Mouse (Mus musculus) megakaryocyte-erythroid progenitor cell, adult 5 weeks (primary cell): ENCODE measurements around the gene Olfr715. TPM values are rescaled to one million over a fixed set of nuclear protein-coding genes. Genes with fewer than 3 reads are reported as not detected.

Source experiments
- polyA plus RNA-seq: library from polyadenylated mRNA; stranded (reverse); fragments of >175 nt; gene quantifications from 2 replicates; pipeline ENCODE4 v1.2.3, GENCODE M21; 2012

Gene Olfr715
- not detected in 2 replicates for polyA plus RNA-seq

GRCm38 (mm10) chr7:107130983-107131382, at the start of gene Olfr715:
TSS of gene Olfr715 (minus strand) at chr7:107131083.

GRCm38 (mm10) chr7:107166690-107167089, 35.8 kb upstream of the Olfr715 start, which contains the start of gene Nlrp14:
TSS of gene Nlrp14 (plus strand) at chr7:107166990.

DNA sequence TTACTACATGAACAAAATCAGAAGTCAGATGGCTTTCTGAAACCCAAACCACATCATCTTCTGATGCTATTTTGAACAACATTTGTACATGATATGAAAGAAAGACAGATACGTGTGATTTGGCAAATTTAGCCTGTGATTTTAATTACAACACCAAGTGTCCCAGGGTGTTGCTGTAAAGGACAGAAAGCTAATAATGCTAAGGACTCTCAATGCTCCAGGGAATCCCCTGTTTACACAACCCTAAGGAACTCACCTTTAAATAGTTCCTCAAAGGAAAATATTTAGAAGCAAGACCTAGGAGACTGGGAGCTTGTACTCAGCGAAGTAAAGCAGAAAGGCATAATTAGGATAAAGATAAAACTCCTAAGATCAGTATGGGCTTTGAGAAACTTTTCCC, 7.1 kb upstream of the Olfr715 start, which contains the start of gene Olfr716:
Olfr716 (plus strand) TSS at position 301 of the 400 bp plus-strand sequence.

GRCm38 (mm10) chr7:107110269-107110668, 20.6 kb downstream of the Olfr715 start, which contains the start of gene Olfr715b:
TSS of gene Olfr715b (minus strand) at chr7:107110369.

GRCm38 (mm10) chr7:107092920-107093319, 38.0 kb downstream of the Olfr715 start, which contains the start of gene Olfr17:
TSS of gene Olfr17 (plus strand) at chr7:107093220.

Other genes starting within 250 kb of the Olfr715 start
- gene Olfr706, start 242.9 kb downstream of the Olfr715 start, polyA plus RNA-seq: not detected in 2 replicates
- not detected in 2 replicates for gene Olfr707, start 229.8 kb downstream of the Olfr715 start, polyA plus RNA-seq
- not detected in 2 replicates for gene Olfr1532-ps1, start 223.1 kb downstream of the Olfr715 start, polyA plus RNA-seq
- gene Olfr709-ps1, start 198.9 kb downstream of the Olfr715 start, polyA plus RNA-seq: not detected in 2 replicates
- gene Olfr710, start 182.8 kb downstream of the Olfr715 start, polyA plus RNA-seq: not detected in 2 replicates
- not detected in 2 replicates for gene Olfr6, start 167.1 kb downstream of the Olfr715 start, polyA plus RNA-seq
- gene Olfr711, start 155.6 kb downstream of the Olfr715 start, polyA plus RNA-seq: not detected in 2 replicates
- 0.10 and 0.13 TPM in 2 replicates for gene Olfr2, start 125.0 kb downstream of the Olfr715 start, polyA plus RNA-seq
- 0.01 TPM in 1 of 2 replicates, not detected in the other for gene Olfr713, start 99.9 kb downstream of the Olfr715 start, polyA plus RNA-seq
- not detected in 2 replicates for gene Olfr714, start 60.1 kb downstream of the Olfr715 start, polyA plus RNA-seq
- gene Olfr17, start 37.9 kb downstream of the Olfr715 start, polyA plus RNA-seq: not detected in 2 replicates
- gene Olfr715b, start 20.7 kb downstream of the Olfr715 start, polyA plus RNA-seq: not detected in 2 replicates
- not detected in 2 replicates for gene Olfr716, start 7.2 kb upstream of the Olfr715 start, polyA plus RNA-seq
- gene Nlrp14, start 35.9 kb upstream of the Olfr715 start, polyA plus RNA-seq: 0.02 TPM in 1 of 2 replicates, not detected in the other
- gene Rbmxl2, start 78.4 kb upstream of the Olfr715 start, polyA plus RNA-seq: not detected in 2 replicates
- gene Syt9, start 239.6 kb upstream of the Olfr715 start, polyA plus RNA-seq: not detected in 2 replicates